Mouse (Mus musculus) liver, embryonic 15.5 days (tissue): ENCODE results near the gene Olfr702. TPM values are rescaled to one million over a fixed set of nuclear protein-coding genes. Genes with fewer than 3 reads are reported as not detected.

ENCODE experiments used
- polyA plus RNA-seq: library from polyadenylated mRNA; unstranded; fragments of >200 nt; fragmentation: Nextera tagmentation; extraction: Ambion mirVana; gene quantifications from 2 replicates; pipeline ENCODE4 v1.2.1, GENCODE M21; 2015

The Olfr702 gene
- polyA plus RNA-seq, 1 experiment from 2014 or later = not detected

Other genes starting within 250 kb of the Olfr702 start
- not detected in 2 replicates for gene Olfr693, start 153.3 kb downstream of the Olfr702 start, polyA plus RNA-seq
- gene Olfr694, start 142.1 kb downstream of the Olfr702 start, polyA plus RNA-seq = not detected in 2 replicates
- gene Olfr695, start 117.5 kb downstream of the Olfr702 start, polyA plus RNA-seq = not detected in 2 replicates
- not detected in 2 replicates for gene Olfr697, start 91.5 kb downstream of the Olfr702 start, polyA plus RNA-seq
- not detected in 2 replicates for gene Olfr698, start 78.5 kb downstream of the Olfr702 start, polyA plus RNA-seq
- gene Olfr699, start 40.7 kb downstream of the Olfr702 start, polyA plus RNA-seq = not detected in 2 replicates
- gene Olfr700, start 25.1 kb downstream of the Olfr702 start, polyA plus RNA-seq = not detected in 2 replicates
- not detected in 2 replicates for gene Olfr701, start 19.8 kb downstream of the Olfr702 start, polyA plus RNA-seq
- not detected in 2 replicates for gene Olfr703, start 9.5 kb upstream of the Olfr702 start, polyA plus RNA-seq
- gene Olfr704, start 29.3 kb upstream of the Olfr702 start, polyA plus RNA-seq = not detected in 2 replicates
- gene Olfr705, start 43.0 kb upstream of the Olfr702 start, polyA plus RNA-seq = not detected in 2 replicates
- gene Olfr706, start 54.3 kb upstream of the Olfr702 start, polyA plus RNA-seq = not detected in 2 replicates
- not detected in 2 replicates for gene Olfr707, start 67.3 kb upstream of the Olfr702 start, polyA plus RNA-seq
- not detected in 2 replicates for gene Olfr1532-ps1, start 74.1 kb upstream of the Olfr702 start, polyA plus RNA-seq
- not detected in 2 replicates for gene Olfr709-ps1, start 98.3 kb upstream of the Olfr702 start, polyA plus RNA-seq
- gene Olfr710, start 114.4 kb upstream of the Olfr702 start, polyA plus RNA-seq = not detected in 2 replicates
- gene Olfr6, start 130.0 kb upstream of the Olfr702 start, polyA plus RNA-seq = not detected in 2 replicates
- not detected in 2 replicates for gene Olfr711, start 141.6 kb upstream of the Olfr702 start, polyA plus RNA-seq
- gene Olfr2, start 172.2 kb upstream of the Olfr702 start, polyA plus RNA-seq = not detected in 2 replicates
- not detected in 2 replicates for gene Olfr713, start 197.3 kb upstream of the Olfr702 start, polyA plus RNA-seq
- gene Olfr714, start 237.1 kb upstream of the Olfr702 start, polyA plus RNA-seq = not detected in 2 replicates